Mouse (Mus musculus) ES-CJ7 (cell line): ENCODE results near the gene Strn.

ENCODE experiments used
- DNase-seq: peaks from one replicate; pipeline ENCODE4 v3.0.0; 2011; ENCODE audit warnings: low read depth, low spot score

Gene Strn

GRCm38 (mm10) chr17:78737096-78737495 lies at the start of gene Strn:
Strn (minus strand) TSS chr17:78737196.
- DNase-seq = no peak

- DNase-seq = no peak
Measured at GRCm38 (mm10) chr17:78778765-78779164, 41.8 kb upstream of the Strn start.

GRCm38 (mm10) chr17:78772317-78772716 lies 35.3 kb upstream of the Strn start:
- no peak for DNase-seq

GRCm38 (mm10) chr17:78770932-78771331 lies 33.9 kb upstream of the Strn start:
- no peak for DNase-seq

DNA sequence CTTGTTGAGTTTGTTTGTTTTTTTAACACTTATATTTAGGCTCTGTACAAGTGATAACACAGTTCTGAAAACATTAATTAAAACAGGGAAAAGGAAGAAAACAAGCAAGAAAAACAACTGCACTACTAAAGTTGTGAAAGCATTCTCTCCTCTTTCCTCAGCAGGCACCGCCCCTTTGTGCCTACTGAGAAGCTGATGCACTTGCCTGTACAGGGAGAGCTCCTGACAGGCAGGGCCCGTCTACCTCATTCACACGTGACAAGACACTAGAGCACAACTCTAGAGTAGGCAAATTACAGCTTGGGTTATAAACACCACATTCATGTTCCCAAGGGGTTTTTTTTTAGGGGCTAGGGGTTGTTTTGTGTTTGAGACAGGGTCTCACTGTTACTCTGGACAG lies 32.3 kb upstream of the Strn start:
- DNase-seq = no peak

- no peak for DNase-seq
Measured at GRCm38 (mm10) chr17:78768937-78769336, 31.9 kb upstream of the Strn start.

DNA sequence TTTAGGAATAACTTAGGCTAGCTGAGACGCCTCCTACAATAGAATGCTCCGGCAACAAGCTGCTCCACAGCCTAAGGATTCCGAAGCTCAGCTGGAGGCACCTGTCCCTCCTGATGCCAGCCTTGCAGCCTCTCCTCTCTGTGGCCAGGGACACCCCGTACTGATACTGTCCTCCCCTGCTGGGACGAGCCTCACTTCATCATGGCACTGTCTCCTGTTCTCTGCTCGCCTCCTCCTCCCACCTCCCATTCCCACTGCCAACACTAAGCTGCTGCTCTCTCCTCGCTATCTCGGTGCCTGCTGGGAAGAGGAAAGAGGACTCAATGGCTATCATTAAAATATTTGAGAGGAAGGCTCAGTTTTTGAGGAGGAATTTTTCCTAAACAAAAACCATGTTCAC lies 30.6 kb upstream of the Strn start:
- DNase-seq = no peak

- DNase-seq = no peak
Measured at GRCm38 (mm10) chr17:78766084-78766483, 29.1 kb upstream of the Strn start.

DNA sequence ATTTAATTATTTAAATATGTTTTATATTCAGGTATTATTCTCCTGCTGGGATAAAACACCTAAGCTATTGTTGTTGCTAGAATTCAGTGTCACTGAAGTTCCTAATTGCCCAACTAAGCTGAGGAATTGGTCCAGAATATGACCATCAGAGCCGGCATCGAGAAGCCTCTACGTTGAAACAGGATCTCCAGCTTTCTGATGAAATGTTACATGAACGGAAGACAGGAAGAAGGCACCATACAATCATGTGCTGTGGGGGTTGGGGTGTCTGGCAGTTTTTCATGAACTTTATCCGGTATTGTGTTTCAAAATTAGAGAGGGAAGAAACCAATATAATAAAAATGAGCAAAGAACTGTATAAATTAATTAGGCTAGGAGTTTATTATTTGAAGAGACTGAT lies 26.3 kb upstream of the Strn start:
- no peak for DNase-seq

DNA sequence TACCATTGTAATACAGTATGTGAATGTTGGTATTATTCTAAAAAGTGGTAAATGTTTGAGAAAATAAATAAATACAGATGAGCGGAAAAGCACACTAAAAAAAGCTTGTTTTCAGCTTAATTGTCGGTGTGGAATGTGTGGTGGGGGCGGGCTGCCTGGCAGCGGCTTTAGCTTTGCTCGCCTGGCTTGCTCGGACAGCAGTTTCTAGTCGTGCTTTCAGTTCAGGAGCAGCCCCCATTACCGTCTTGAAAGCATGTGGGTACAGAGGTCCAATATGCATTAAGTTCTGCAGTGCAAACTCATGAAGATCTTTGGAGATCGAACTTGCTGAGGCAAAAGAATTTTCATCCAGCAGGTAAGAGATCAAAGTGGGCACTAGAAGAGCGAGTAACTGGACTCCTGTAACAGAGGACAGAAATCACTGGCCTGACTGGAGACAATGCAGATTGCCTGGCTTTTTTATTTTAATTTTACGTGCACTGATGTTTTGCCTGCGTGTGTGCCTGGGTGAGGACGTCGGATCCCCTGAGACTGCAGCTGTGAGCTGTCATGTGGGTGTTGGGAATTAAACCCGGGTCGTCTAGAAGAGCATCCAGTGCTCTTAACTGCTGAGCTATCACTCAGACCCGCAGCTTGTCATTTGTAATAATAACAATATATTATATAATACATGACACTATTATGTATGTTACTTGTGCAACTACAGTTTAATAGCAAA lies 16.1 kb upstream of the Strn start:
- DNase-seq = no peak

DNA sequence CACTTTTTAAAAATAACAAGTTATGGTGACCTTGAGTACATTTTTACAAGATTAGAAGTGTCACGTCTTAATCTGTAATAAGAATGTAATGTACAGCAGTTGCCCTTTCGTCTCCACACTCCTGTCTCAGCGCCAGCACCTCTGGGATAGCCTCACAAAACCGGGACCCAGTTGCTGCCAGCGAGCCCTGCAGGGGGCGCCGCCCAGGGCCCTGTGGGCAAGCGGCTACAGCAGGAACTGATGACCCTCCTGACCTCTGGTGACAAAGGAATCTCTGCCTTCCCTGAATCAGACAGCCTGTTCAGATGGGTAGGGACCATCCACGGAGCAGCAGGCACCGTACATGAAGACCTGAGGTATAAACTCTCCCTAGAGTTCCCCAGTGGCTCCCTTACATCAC lies 15.1 kb upstream of the Strn start:
- DNase-seq = peak; percentile 37

- no peak for DNase-seq
Measured at GRCm38 (mm10) chr17:78748440-78748839, 11.4 kb upstream of the Strn start.

DNA sequence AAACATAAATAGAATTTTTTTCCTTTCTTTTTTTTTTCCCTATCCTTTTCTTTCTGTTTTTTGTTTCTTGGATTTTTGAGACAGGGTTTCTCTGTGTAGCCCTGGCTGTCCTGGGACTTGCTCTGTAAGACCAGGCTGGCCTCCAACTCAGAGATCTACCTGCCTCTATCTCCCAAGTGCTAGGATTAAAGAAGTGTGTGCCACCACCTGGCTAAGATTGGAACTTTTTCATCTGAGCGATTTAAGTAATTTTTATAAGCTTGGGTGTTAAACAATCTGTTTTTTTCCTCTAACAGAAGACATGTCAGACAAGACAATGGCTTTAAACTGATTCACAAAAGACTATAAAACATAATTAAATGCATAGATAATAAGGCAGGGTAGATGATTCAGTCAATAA lies 1.4 kb upstream of the Strn start:
- DNase-seq = no peak

- DNase-seq = no peak
Measured at GRCm38 (mm10) chr17:78737771-78738170, 775 bp upstream of the Strn start.

DNA sequence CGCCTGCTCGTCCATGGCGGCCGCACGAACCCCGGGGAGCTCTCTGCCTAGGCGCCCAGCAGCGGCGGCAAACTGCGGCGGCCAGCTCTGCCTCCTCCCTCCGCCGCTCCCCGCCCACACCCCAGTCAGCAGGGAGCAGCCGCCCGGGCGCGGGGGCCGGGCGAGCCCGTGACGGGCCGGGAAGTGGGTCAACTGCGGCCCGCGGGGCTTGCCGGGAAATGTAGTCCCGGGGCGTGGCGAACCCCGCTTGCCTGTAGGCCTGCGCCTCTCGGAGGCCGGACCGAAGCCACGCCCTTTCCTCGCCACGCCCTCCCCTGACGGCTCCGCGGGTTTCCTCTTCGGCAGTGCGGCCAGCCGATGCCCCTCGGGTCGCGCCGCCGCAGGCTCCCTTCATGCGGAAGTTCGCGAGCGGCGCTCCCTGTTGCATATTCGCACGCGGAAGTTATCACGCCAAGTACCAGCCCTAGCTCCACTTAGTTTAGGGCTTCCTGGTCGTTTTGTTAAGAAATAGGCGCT lies 465 bp downstream of the Strn start:
- DNase-seq = peak; percentile 95

DNA sequence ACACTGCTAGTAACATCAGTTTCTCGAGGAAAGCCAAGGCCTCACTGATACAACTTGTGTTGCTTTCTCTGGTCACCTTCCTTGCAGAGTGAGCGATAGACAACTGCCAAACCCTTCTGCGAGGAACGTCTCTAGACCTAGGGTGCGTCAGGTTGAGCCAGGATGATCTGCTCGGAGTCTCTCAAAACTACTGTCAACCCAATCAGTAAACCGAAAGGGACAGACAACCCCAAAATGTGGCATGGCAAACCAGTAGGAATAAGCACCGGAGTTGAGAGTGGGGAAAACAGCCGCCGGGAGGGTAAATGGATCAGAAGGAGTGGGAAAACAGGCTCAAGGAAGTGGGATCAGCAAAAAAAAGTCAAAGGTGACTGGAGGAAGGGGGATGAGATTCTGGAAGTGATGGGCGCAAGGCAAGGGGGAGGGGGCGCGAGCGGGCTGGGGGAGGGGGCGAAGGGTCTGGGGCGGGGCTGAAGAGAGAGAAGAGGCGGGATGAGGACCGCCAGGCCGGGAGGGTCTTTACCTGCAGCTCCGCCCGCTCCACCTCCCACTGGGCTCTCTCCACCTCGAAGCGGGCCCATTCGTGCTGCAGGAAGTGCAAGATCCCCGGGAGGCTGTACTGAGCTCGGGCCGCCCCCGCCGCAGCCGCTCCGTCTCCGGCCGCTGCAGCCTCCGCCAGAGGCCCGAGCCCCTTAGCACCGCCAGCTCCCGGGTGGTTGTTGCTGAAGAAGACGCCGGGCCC lies 1.1 kb downstream of the Strn start:
- peak; percentile 76 for DNase-seq

GRCm38 (mm10) chr17:78734806-78735205 lies 2.2 kb downstream of the Strn start:
- DNase-seq = peak; percentile 36

DNA sequence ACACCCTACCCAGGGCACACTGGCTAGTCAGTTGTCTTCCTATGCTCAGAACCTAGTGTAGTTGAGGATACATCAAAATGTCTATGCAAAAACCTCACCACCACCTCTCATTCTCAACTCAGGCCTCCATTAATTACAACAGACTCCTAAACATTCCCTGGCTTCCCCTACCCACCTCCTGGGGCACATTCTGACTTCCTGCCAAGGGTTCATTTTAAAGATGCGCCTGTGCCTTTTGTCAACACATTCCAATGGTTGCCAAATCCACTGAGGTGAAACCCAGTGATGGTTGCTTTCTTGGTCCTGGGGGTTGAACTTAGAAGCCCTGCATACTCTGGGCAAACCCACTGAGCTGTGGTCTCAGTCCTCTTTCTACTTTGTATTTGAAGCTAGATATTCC lies 4.9 kb downstream of the Strn start:
- DNase-seq = no peak

DNA sequence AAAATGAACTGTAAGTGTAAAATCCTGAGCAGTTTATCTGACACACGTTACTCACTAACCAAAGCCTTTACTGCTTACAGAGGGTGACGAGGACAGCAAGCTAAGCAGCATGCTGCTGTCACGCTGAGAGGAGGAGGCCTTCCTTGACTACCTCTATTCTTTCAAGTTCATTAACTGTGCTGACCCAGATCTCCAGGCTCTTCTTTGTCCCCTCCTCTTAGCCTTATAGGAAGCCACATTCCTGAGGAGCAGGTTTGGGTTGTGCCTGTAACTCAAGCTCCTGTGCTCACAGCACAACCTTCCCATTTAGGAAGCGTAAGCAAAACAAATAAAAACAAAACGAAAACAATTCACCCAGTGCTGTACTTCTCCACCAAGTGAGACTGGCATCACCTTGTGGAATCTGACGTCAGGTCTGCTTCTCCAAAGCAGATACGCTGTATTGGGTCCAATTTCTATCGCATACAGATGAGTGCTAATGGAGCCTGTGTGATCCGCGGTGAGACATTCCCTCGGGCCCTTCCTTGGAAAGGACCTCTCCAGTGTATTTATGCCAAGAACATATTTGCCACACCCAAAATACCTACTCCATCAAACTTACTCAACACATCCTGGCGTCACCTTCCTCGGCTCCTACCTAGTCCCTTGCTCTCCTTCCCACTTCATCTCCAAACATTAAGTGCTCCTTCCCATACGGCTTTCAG lies 10.1 kb downstream of the Strn start:
- no peak for DNase-seq

- no peak for DNase-seq
Measured at GRCm38 (mm10) chr17:78724461-78725055, 12.4 kb downstream of the Strn start.

- DNase-seq = no peak
Measured at GRCm38 (mm10) chr17:78721690-78722089, 15.3 kb downstream of the Strn start.

DNA sequence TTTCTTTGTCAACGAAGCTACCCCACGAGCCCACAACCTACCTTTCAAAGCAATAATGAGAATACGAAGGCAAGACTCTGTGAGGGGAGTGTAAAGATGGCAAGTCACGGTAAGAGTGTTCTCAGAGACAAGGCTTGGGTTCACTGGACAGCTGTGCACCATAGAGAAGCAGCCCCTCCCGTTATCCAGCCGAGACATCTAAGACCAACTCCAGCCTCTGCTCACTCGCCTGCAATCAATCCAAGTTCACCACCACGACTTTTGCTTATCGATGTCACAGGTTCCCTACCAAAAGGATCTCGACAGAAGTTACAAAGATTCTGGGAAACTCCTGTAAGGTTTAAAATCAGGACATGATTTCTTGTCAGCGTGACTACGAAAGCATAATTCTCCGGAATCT lies 17.9 kb downstream of the Strn start:
- no peak for DNase-seq
